Mouse (Mus musculus): ENCODE measurements around the gene Clybl.

GRCm38 (mm10) chr14:122338784-122339183 lies 157.3 kb downstream of the Clybl start:
- no peak for TF ChIP-seq POLR2A (IDR thresholded peaks at IDR 0.05; ENCODE audit: borderline replicate concordance, control insufficient read depth, low read depth, low read length)
- no peak for TF ChIP-seq CTCF (IDR thresholded peaks at IDR 0.05; ENCODE audit: control insufficient read depth, insufficient read depth, low read length)
